Mouse (Mus musculus): ENCODE data around the gene Syn3. TPM values are rescaled to one million over a fixed set of nuclear protein-coding genes. Genes with fewer than 3 reads are reported as not detected.

Syn3 gene
- polyA plus RNA-seq, 1 experiment: 0.15 TPM

- Histone ChIP-seq H3K4me3 (replicated peaks) (no peak within 1 kb of the TSS), H3K4me1 (peaks cover 37% of the 10 kb centered on the region), H3K9me3 (no peaks in the 10 kb centered on the region), H3K36me3 (replicated peaks; ENCODE audit: low read length) (no peaks in the 10 kb centered on the region), H3K27me3 (replicated peaks) (peaks cover 6% of the 10 kb centered on the region)
- TF ChIP-seq FLI1 (IDR thresholded peaks at IDR 0.05; ENCODE audit: low read length): no peak
- TF ChIP-seq GATA1 (IDR thresholded peaks at IDR 0.05; ENCODE audit: borderline replicate concordance, low read length): no peak
Observed at GRCm38 (mm10) chr10:86011781-86012180, 486.9 kb downstream of the Syn3 start, which contains the start of gene Bpifc. Gene Bpifc, minus strand, starts transcription at chr10:86011895.

- no peaks in the 10 kb centered on the region for H3K9me3 ChIP-seq
- no peak for TF ChIP-seq FLI1 (IDR thresholded peaks at IDR 0.05; ENCODE audit: low read length)
- TF ChIP-seq GATA1 (IDR thresholded peaks at IDR 0.05; ENCODE audit: borderline replicate concordance, low read length): no peak
- no peak overlapping the region for H3K4me3 ChIP-seq (replicated peaks)
- no peaks in the 10 kb centered on the region for H3K36me3 ChIP-seq (replicated peaks; ENCODE audit: low read length)
- H3K27me3 ChIP-seq (replicated peaks): peaks cover 3% of the 10 kb centered on the region
- peaks cover 32% of the 10 kb centered on the region for H3K4me1 ChIP-seq
Observed at GRCm38 (mm10) chr10:86011172-86011571, 487.5 kb downstream of the Syn3 start.

- no peaks in the 10 kb centered on the region for H3K9me3 ChIP-seq
- peaks cover 32% of the 10 kb centered on the region for H3K4me1 ChIP-seq
- TF ChIP-seq FLI1 (IDR thresholded peaks at IDR 0.05; ENCODE audit: low read length): no peak
- no peak for TF ChIP-seq GATA1 (IDR thresholded peaks at IDR 0.05; ENCODE audit: borderline replicate concordance, low read length)
- no peaks in the 10 kb centered on the region for H3K36me3 ChIP-seq (replicated peaks; ENCODE audit: low read length)
- H3K27me3 ChIP-seq (replicated peaks): peaks cover 3% of the 10 kb centered on the region
- H3K4me3 ChIP-seq (replicated peaks): no peak overlapping the region
Observed at GRCm38 (mm10) chr10:86010636-86011035, 488.1 kb downstream of the Syn3 start.

- H3K4me1 ChIP-seq: peaks cover 32% of the 10 kb centered on the region
- H3K36me3 ChIP-seq (replicated peaks; ENCODE audit: low read length): no peaks in the 10 kb centered on the region
- H3K4me3 ChIP-seq (replicated peaks): no peak overlapping the region
- TF ChIP-seq FLI1 (IDR thresholded peaks at IDR 0.05; ENCODE audit: low read length) (no peak), GATA1 (IDR thresholded peaks at IDR 0.05; ENCODE audit: borderline replicate concordance, low read length) (no peak)
- peaks cover 1% of the 10 kb centered on the region for H3K27me3 ChIP-seq (replicated peaks)
- H3K9me3 ChIP-seq: no peaks in the 10 kb centered on the region
Observed at GRCm38 (mm10) chr10:86009688-86010087, 489.0 kb downstream of the Syn3 start.

DNA sequence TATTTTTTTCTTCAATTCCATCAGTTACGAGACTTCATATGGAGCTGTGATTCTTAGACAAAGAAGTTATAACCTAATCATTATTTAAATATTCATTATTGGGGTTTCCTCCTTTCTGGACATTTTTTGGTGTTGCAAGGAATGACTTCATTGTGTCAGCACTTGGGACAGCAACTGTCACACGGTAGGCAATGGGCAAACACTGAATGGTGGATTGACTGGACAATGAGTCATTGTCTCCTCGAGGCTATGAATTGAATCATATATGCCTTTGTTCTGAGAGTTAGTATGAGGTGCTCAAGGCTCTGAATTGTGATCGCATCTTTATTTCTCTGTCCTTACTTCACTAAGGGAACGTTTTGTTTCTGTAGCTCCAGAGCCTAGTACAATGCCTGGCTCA is 492.2 kb downstream of the Syn3 start:
- no peaks in the 10 kb centered on the region for H3K9me3 ChIP-seq
- TF ChIP-seq FLI1 (IDR thresholded peaks at IDR 0.05; ENCODE audit: low read length): no peak
- no peak for TF ChIP-seq GATA1 (IDR thresholded peaks at IDR 0.05; ENCODE audit: borderline replicate concordance, low read length)
- H3K36me3 ChIP-seq (replicated peaks; ENCODE audit: low read length): no peaks in the 10 kb centered on the region
- H3K4me1 ChIP-seq: peaks cover 19% of the 10 kb centered on the region
- peaks cover 1% of the 10 kb centered on the region for H3K27me3 ChIP-seq (replicated peaks)
- H3K4me3 ChIP-seq (replicated peaks): no peak overlapping the region

Other genes starting within 250 kb of the Syn3 start
- 18.9 and 27.4 TPM in 2 replicates for gene Timp3, start 198.5 kb downstream of the Syn3 start, polyA plus RNA-seq (2012; ENCODE audit: insufficient read depth, low replicate concordance)
- 6.4 and 61.7 TPM in 2 replicates for gene Hsp90b1, start 206.6 kb upstream of the Syn3 start, polyA plus RNA-seq (2012; ENCODE audit: insufficient read depth, low replicate concordance)
- gene Ttc41, start 206.9 kb upstream of the Syn3 start, polyA plus RNA-seq (2012; ENCODE audit: insufficient read depth, low replicate concordance): not detected in 2 replicates